Mouse (Mus musculus): Measurements from ENCODE around the gene Macrod2.

The Macrod2 gene

DNA sequence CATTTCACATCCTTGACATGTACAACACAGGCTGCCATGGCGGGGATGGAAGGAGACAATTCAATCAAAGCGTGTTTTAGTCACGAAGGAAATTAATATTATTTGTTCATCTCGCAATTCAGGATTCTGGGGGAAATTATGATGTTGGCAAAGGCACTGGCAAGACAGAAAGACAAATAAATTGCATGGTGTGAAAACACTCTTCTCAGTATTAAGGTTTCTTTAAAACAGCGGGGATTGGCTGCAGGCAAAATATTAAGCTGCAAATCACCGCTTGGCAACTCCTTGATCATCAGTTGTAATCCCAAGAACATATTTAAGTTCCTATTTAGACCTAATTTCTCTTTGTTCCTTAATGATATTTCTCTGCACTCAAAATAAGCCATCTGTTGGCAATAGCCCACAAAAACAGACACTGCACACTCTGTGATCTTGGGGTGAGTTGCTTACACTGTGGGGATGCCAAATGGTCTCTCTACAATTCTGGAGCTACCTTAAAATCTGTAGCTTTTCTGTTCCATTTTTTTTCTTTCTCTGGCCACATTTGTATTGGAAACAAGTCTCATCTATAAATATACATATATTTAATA lies 1466.7 kb downstream of the Macrod2 start:
- no peak for DNase-seq (ENCODE audit: low read depth)

DNA sequence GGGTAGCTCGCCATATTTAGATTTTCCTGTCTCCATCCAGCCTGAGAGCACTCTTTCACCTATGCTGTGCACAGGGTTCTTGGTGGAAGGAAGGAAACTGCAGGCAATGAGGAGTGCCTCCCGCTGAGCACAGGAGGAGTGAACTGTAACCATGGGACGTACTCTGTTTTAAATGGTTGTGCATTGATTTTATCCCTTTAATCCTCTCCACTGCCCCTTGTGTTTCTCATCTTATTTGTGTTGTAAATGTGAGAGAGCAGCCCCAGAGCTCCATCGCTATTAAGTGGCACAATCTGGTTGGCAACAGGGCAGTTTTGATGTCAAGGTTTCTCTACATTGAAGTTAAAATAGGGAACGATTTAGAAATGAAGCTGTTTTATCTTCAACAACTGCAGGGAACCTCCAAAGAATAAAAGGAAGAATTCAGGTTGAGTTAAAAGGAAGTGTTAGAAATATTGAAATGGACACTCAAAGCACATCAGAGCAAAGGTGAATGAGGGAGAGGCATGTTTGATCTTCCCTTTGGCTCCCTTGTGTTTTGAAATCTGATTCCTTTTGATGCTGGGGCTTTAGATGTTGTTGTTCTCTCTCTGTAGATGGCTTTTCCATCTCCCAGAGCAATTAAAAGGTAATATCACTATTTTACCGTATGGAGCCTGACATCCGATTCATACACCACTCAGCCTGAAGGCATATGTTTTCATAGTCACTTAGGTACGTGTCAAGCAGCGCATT lies 1467.6 kb downstream of the Macrod2 start:
- DNase-seq (ENCODE audit: low read depth): no peak

DNA sequence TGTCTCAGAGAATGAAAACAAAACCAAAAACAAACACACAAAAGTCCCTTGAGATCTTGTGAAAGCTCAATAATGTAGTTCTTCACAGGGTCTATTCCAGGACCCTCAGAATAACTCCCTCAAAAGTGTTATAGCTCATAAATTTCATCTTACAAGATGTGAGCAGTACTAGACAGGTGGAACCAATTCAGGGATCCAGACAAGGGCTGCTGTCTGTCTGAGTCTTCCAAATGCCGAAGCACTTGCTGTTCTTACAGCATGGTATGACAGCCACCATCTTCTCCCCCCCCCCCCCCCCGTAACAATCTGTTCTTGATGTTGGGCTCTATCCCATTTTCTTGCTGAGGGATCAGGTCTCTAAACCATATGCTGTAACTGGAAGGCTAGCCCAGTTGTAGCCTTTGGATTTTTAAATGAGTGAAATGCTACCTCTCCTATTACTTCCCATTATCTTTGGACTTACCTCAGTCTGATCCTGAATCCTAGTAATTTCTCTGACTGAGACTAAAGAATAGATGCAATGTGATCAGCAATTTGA lies 1468.6 kb downstream of the Macrod2 start:
- DNase-seq (ENCODE audit: low read depth): no peak

DNA sequence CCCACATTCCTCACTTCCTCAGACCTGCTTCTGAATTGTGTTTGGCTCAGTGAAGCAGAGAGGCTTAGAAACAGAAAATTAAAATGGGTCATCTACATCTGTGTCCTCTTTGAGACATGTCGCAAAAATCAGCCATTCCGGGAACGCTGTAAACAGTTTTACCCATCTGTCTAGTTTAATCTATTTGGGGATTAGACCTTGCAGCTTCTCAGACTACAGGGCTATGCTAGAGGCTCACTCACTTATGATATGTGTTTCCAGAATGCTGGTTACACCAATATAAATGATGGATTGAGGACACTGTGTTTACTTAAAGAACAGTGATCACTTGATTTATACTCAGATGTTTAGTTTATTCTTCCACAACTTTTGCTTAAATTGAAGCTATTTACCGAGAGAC lies 1475.8 kb downstream of the Macrod2 start:
- no peak for DNase-seq (ENCODE audit: low read depth)

DNA sequence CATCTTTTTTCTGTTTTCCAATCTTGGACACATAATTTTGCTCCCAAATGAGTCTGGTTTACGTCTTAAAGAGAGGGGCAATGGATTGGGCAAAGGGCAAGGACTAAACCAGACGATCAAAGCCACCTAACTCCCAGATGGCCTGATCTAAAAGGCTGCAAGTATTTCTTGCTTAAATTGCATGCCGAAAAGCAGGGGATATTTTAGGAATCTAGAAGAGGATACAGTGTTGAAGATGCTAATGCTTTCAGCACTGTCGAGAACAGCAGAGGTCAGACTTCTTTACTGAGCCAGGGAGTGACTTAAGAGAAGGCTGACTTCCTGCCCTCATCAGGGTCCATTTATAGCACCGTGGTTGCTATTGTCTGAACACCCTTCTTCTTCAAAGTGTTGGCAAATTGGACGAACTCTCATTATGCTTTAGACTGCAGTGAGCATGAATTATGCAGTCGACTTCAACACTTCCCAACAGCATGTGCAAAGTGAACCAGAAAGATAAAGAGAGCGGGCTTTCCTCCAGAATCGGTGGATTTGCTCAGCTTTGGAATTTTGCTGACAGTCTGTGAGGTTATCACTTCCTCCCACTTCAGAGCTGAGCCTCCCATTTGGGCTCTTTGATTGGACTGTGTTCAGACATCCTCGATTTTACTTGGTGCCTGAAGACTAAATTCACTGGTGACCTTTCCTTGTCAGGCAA lies 1481.2 kb downstream of the Macrod2 start:
- no peak for DNase-seq (ENCODE audit: low read depth)

DNA sequence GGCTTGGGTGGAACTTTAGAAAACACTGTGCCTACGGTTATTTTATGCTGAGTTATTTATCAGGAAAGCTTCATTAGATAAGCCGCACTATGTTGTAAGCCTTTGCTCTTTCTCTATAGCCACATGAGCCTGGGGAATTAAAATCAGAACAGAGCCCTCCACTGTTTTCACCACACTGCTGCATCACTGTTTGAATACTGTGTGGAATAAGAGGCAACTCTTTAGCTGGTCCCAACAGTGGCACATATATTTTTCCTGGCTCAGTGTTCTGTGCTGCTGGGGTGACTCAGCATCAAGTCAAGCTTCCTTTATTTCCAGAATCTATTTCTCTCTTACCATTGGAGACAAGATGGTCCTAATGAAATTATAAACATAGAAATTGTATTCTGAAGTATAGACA lies 1481.8 kb downstream of the Macrod2 start:
- DNase-seq (ENCODE audit: low read depth): no peak

DNA sequence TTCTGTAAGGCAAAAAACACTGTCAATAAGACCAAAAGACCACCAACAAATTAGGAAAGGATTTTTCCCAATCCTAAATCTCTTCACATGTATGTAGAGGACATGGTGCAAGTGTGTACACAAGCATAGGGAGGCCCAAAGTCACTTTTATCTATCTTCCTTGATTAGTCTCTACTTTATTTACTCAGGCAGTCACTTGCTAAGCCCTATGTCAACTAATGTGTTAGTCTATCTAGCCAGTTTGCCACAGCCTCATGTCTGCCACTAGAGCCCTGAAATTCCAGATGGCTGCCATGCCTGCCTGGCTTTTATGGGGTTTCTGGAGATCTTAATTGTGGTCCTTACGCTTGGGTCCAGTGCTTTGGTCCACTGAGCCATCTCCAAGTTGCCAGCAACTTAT lies 1483.4 kb downstream of the Macrod2 start:
- DNase-seq (ENCODE audit: low read depth): no peak

DNA sequence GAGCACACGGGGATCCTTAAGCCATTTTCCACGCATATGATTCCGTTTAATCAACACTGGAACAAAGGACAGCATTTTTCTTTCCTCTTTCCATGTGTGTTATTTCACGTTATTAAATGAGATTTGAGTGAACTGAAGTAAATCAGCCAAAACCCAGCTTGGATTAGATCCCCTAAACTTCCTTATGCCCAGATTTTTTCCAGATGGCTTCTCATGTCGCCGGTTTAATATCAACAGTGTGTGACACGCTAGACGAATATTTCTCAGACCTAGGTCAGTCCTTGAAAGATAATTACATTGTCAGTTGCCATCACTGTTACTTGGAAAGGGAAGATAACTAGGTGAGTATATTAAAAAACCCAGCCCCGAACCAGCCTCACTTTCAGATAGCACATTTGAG lies 1484.6 kb downstream of the Macrod2 start:
- DNase-seq (ENCODE audit: low read depth): no peak

DNA sequence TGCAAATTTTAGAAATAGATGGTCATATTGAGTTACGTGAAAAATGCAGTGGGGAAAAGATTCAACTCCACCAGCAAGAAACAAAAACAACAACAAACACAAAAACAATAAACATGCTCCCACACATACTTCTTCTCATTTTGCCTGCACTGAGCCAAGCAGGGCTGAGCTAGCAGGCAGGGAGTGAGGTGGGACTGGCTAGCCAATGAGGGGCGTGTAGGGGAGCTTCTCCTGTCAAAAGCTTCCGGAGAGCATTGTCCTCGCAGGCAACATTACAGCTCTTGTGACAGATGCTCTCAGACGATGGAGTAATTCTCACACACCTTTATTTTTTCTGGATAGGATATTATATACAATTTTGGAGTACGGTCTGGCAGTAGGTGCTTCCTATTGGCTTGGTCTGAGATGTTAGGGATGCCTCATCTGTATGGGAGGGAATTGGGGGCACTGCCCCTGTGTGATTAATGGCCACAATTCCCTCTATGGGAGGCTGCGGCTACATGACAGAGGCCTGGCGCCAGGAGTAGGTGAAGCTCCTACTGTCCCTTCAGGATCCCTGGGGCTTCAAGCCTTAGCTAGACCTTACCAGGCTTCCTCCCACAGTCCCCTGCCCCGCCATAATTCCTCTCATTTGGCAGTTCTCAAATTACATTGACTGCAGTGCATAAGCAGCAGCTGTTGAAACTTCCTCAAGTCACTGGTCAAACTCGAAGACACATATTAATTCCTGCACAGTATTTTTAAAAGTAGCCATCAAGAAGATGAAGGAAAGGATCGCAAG lies 1491.8 kb downstream of the Macrod2 start:
- DNase-seq (ENCODE audit: low read depth): no peak

DNA sequence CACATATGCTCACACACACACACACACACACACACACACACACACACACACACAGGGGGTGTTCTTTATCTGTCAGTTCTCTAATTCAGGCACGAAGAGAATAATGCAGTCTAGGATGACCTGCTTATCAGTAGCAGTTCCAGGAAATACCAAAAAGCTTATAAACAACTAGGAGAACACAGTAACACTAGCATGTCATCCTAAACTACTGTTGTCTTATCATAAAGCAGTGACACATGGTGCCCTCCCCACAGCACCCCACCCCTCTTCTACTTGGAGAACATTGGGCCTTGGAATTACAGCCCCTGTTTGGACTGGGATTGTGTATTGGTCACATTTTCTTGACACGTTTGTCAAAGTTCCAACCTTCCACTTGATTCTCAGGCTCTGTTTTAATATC lies 1494.4 kb downstream of the Macrod2 start:
- DNase-seq (ENCODE audit: low read depth): no peak

DNA sequence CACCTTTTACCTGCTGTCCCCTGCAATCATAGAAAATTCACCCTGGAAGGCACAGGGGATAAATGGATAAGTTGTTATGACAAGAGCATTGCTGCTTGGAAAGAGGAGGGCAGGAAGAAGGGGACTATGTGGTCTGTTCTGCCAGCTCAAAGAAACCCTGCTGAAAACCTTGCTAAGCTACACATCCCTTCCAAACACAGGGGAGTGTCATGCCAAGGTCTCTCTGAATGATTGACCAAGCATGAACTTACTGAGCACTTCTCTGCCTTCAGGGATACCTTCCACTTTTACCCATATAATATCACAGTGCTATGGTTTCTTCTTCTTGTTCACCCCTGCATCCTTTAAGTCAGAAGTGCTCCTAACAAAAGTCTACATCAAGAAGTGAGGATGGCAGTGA lies 1502.8 kb downstream of the Macrod2 start:
- no peak for DNase-seq (ENCODE audit: low read depth)

DNA sequence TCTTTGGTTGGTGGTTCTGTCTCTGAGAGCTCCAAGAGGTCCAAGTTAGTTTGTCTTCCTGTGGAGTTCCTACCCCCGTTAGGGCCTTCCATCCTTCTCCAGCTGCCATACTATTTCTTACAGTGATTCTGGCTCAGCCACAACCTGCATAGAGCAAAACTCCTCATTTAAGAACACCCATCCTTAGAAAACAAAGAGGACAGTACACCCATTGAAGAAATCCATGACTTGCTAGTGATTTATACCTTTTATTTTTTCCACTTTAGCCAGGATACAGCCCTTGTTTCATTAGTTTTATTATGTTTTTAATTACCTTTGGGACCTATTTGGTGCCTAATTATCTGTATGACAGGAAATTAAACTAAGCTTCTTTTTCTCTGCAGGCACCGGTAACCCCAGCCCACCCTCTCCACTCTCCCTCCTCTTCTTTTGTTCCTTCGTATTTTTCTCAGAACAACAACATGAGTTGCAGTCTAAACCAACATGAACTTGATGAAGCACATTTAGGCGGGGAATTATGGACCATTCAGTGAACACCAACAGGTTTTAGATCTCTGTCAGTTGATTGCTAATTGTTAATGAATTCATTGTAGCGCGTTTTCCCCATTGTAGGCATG lies 1516.8 kb downstream of the Macrod2 start:
- DNase-seq (ENCODE audit: low read depth): no peak

DNA sequence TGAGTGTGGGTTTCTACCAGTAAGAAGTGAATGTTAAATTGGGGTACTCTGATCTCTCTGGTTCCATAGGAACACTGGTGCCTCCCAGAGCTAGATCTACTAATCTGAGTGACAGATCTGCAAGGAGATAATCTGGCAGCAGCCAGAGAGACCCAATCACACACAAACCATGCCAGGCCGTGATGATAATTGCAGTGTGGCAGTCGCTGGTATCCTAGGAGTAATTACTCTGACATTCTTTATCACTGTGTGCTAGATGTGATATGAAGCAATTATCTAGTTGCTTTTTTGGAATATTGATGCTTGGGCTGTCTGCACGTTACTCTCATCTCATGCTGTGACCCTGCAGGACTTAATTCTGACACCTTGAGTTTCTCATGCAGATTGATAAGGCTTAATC lies 1518.4 kb downstream of the Macrod2 start:
- DNase-seq (ENCODE audit: low read depth): no peak

DNA sequence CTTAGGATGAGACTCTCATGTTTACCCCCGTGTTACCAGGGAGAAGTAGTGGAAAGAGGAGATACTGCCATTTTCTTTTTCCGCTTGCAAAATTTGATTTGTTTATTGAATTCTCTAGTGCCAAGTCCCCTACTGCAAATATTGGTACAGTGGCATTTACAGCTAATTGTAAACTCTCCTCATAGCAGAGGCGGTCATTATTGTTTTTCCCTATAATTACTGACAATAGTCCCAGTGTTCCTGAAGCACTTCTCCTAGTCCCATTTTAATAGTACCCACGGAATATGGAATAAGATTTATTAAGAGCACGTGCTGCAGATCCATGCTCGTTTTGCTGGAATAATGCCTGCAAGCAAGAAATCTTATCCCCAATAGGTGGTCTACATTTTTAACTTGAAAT lies 1518.8 kb downstream of the Macrod2 start:
- DNase-seq (ENCODE audit: low read depth): no peak

DNA sequence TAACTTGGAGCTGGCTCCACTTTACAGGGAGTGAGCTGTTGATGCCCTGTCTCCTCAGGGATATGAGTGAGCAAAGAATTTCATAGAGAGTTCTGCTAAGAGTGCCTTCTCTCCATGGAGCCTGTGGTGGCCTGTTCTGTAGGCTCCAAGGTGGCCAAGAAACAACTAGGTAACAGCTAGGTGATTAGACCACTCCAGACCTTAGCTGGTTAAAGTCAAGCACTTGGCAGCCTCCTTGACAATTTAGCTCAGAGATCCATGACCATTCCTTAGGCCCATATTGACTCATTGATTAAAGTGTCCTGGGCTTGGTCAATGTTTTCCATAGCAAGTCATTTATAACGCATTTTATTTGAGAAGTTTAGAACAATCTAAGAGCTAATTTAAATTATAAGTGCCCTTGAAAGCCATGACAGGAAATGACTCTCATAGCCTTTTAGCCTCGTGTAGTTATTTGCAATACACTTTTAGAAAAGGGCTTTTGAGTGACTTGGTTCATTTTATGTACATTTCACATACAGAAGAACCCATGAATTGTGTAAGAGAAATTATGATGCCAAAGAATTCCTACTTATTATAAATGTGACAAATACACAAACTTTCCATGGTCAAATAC lies 1525.4 kb downstream of the Macrod2 start:
- no peak for DNase-seq (ENCODE audit: low read depth)

DNA sequence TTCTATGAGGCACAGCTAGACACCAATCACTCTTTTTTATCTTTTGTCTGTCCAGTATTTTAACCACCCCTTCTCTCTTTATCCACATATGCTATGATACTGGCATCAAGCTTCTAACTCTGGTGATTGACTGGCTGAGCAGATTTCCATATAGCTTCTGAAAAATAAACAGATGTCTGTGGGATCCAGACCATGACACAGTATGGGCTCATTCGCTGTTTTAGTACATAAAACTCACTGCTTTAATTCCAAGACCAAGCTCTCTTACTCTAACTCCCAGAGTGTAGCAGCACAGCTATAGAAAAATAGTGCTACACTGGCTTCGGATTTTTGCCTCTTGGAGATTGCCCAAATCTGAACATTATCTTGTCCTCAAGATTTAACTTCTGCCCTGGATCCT lies 1540.0 kb downstream of the Macrod2 start:
- no peak for DNase-seq (ENCODE audit: low read depth)

DNA sequence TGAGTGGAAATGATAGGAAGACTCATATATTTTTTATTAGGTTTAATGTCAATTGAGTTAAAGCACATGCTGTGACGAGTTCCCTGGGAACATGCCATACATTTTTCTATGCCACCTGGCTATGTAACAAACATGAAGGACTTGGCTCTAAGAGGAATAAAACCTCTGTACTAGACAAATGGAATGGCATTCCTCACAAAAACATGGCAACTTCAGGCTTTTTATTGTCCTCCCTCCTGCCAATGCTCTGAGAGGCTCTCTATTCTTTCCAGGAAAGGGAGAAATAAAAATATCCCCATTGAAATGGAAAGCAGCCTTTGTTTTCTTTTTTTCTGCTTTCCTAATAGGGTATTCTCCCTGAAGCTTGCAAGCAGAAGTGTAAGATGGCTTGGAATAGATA lies 1559.7 kb downstream of the Macrod2 start:
- no peak for DNase-seq (ENCODE audit: low read depth)

DNA sequence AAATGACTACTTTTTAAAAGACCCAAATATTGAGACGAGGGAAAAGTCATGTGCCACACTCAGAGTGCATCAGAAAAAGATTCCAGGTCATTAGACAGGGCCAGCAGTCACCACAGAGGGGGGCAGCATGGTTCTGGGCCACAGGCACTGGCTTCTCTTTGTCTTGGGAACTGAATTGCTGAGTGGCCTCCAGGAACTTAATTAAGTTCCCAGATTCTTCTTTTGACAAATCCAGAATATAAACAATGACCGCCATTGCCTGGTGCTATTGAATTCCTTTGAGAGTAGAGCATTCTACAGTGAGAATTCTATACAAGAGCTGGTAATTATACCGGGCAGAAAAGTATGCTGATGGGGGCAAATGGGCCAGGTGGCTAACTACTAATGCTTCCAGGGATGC lies 1560.1 kb downstream of the Macrod2 start:
- DNase-seq (ENCODE audit: low read depth): no peak

DNA sequence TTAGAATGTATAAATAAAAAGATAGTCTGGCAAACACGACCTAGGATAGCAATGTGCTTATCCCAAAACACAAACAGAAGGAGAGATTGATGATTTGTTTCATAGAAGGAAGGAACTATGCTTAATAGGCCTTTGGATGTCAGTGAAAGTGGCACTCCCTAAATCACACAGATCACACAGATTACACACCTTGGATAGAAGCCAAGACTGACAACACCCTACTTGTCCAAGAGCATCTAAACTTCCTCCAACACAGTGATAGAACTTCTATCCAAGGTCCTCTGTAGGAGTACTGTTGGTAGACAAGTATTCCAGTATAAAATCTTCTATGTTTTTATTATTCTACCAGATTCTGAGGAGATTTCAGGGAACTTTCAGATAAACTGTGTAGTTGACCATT lies 1567.8 kb downstream of the Macrod2 start:
- no peak for DNase-seq (ENCODE audit: low read depth)

DNA sequence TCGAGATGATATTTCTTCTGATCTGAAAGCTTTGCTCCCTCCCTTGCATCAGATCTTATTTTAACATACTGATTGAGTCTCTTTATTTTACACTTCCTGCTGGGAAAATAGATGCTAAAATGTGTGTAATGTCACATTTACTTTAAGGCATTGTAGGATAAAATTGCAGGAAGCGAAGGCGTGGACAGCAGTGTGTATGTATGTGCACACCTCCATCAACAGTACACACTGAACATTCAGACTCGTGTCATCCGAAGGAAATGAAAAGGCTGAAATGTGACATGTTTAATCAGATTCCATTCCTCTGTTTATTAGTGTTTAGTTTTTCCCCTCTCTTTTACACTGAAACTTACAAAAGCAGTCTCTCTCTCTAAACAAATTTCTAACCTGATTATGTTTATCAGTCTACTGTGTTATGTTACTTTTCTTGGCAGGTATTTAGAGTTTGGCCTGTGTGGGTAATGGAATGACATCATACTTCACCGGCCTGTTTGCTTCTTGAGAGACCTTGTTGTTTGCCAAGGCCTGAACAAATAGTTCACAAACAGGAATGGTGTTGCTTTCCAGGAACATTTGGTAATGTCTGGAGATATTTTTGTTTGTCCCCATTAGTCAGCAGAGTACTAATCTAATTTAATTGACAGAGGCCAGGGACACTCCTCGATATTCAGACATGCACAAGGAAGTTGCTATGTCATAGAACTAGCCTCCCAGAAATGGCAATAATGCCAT lies 1588.7 kb downstream of the Macrod2 start:
- DNase-seq (ENCODE audit: low read depth): no peak

DNA sequence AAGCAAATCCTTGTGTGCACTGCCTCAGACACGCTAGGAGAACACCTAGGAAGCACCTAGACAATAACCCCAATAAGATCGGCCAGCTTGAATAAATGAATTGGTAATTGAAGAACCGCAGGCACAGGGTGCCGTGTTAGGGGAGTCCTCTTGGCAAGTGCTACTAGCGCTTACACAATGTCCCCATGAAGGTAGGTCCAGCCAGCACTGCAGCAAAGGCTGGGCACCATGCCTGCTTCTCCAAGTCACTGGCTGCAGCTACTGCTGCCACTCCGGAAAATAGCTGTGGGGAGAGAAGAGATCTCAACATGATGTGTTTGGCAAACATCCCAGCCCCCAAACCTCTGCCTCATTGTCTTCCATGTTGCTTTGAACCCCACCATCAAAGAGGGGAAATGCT lies 1603.8 kb downstream of the Macrod2 start:
- no peak for DNase-seq (ENCODE audit: low read depth)

Data from induced T-regulatory cell, adult 2 months (primary cell).